Mouse (Mus musculus): ENCODE results near the gene Gbgt1. TPM values are rescaled to one million over a fixed set of nuclear protein-coding genes. Genes with fewer than 3 reads are reported as not detected.

The Gbgt1 gene
- total and polyA plus RNA-seq, 3 experiments = 0.11 TPM; not detected in 2

DNA sequence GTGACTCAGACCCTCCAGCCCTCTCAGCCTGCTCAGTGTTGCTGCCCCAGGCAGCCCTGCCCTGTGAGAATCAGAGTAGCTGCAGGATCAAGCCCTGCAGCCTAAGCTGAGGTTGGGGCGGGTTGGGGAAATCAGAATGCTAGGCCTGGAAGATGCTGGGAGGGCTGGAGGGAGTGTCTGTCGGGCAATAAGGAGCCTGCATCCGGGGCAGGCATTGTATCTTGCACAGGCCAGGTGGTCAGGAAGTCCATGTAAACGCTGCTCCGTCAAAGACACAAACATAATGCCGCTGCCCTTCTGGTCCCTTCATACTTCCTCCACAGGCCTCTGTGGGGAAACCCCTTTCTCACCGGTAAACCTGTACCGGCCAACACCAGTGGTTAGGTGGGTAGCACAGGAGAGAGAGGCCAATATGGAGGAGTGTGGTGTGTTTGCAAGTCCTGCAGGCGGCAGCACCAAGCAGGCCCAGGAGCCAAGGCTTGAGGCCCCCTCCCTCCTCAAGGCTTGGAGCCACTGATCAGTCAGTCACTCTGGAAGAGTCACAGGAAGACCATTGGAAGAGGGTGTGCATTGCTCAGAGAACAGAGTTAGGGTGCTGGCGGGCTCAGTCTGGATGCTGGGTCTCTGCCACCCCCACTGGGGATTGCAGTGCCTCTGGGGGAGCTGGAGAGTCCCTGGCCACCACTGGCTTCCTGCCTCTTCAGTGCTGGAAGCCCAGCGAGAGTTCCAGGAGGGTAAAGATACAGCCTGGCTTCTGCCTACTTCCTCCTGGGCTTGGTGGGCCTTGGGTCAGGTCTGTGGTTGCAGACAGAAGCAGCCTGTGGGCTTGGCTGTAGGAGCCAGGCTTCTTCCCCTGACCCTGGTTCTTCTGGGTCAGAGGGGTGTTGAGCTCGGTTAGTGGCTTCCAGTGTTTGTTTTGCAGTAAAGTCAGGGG lies 29.5 kb downstream of the Gbgt1 start:
- Histone ChIP-seq H3K9me3 (replicated peaks; ENCODE audit: insufficient read depth, low read length) (no peaks in the 10 kb centered on the region), H3K4me3 (ENCODE audit: control insufficient read depth in 1 of 2, insufficient read depth in 1 of 2, low read depth in 2 of 2, low read length in 2 of 2) (no peak overlapping the region), H3K36me3 (ENCODE audit: control insufficient read depth in 1 of 2, insufficient read depth in 2 of 2, low read length in 2 of 2) (peaks cover 0 to 2% of the 10 kb centered on the region in 2 experiments; a peak in 1 of 4 replicates), H3K79me2 (ENCODE audit: control insufficient read depth, insufficient read depth, low read length, poor library complexity) (no peaks in the 10 kb centered on the region), H3K27me3 (ENCODE audit: control insufficient read depth in 1 of 2, insufficient read depth in 2 of 2, low read length in 2 of 2) (no peaks in the 10 kb centered on the region), H3K4me1 (ENCODE audit: control insufficient read depth in 1 of 2, insufficient read depth in 2 of 2, low read length in 2 of 2) (peaks cover 0 to 3% of the 10 kb centered on the region in 2 experiments; a peak in 3 of 4 replicates), H3K27ac (ENCODE audit: control insufficient read depth, low read depth, low read length) (no peak overlapping the region), H3K9ac (ENCODE audit: control insufficient read depth, low read depth, low read length, poor library complexity, severe bottlenecking) (no peak overlapping the region)
- DNase-seq (ENCODE audit: low read depth, low spot score) = no peak
- TF ChIP-seq POLR2AphosphoS2 (IDR thresholded peaks at IDR 0.05; ENCODE audit: low read length) = no peak
- no peak for TF ChIP-seq BHLHE40 (IDR thresholded peaks at IDR 0.05; ENCODE audit: borderline replicate concordance, low read depth, low read length)
- no peak for TF ChIP-seq MXI1 (IDR thresholded peaks at IDR 0.05; ENCODE audit: low read depth, low read length)
- TF ChIP-seq NRF1 (IDR thresholded peaks at IDR 0.05; ENCODE audit: insufficient read depth, low read depth, low read length, poor library complexity, severe bottlenecking) = no peak

DNA sequence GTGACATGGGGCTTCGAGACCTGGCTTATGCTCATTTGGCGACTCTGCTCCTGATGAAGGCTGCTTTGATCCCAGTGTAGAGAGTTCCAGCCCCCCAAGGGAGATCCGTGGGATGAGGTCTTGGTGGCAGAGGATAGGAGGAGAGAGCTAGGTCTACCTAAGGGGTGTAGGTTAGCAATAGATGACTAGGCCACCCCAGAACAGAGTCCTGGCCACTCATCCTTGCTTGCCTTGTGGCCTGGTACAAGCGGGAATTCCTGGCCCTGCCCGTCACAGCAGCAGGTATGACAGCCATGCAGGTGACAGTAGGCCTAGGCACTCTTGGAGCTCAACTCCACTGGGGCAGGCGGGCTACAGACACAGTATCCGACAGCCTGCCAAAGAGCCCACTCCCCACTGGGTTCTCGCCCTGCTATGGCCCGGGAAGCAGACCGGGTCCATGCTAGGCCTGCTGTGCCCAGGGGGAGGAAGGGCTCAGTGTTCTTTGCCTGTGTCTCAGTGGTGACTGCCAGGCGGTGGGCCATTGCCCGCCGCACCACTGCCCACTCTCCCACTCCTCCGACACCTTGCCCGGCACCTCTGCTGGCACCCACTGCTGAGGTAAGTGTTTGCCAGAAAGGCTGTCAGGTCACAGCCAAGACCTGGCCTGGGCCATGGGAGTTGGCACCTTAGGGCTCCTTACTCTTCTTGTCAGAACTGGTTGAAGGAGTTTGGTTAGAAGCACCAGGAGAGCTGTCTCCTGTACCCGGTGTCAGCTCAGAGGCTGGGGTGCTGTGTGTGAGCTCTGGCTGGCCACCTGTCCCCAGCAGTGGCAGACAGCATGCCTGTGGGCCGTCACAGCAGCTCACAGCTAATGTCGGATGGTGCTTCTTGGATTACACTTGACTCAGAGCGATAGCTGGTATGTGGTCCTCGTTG lies 31.0 kb downstream of the Gbgt1 start:
- TF ChIP-seq MAFK (IDR thresholded peaks at IDR 0.05; ENCODE audit: borderline replicate concordance, low read depth, low read length) (no peak), ETS1 (IDR thresholded peaks at IDR 0.05; ENCODE audit: low read depth, low read length) (no peak), MYB (IDR thresholded peaks at IDR 0.05; ENCODE audit: low read depth, low read length) (no peak), POLR2A (IDR thresholded peaks at IDR 0.05; ENCODE audit: control insufficient read depth in 1 of 2, insufficient read depth in 1 of 2, low read depth in 1 of 2, low read length in 2 of 2, poor library complexity in 1 of 2) (no peak), POLR2AphosphoS2 (IDR thresholded peaks at IDR 0.05; ENCODE audit: low read length) (no peak), EP300 (IDR thresholded peaks at IDR 0.05; ENCODE audit: low read depth in 1 of 2, low read length in 2 of 2) (no peak), CHD2 (IDR thresholded peaks at IDR 0.05; ENCODE audit: low read length) (no peak), ELF1 (IDR thresholded peaks at IDR 0.05; ENCODE audit: low read depth, low read length) (no peak), GATA1 (IDR thresholded peaks at IDR 0.05; ENCODE audit: low read depth, low read length) (no peak), TCF12 (IDR thresholded peaks at IDR 0.05; ENCODE audit: low read depth, low read length) (no peak), NRF1 (IDR thresholded peaks at IDR 0.05; ENCODE audit: insufficient read depth, low read depth, low read length, poor library complexity, severe bottlenecking) (no peak), ZNF384 (IDR thresholded peaks at IDR 0.05; ENCODE audit: low read depth, low read length) (no peak), MXI1 (IDR thresholded peaks at IDR 0.05; ENCODE audit: low read depth, low read length) (no peak), ZKSCAN1 (IDR thresholded peaks at IDR 0.05; ENCODE audit: low read depth, low read length) (no peak), TBP (IDR thresholded peaks at IDR 0.05; ENCODE audit: low read depth, low read length) (no peak)
- no peak overlapping the region for H3K27ac ChIP-seq (ENCODE audit: control insufficient read depth, low read depth, low read length)
- H3K4me3 ChIP-seq (ENCODE audit: control insufficient read depth in 1 of 2, insufficient read depth in 1 of 2, low read depth in 2 of 2, low read length in 2 of 2) = no peak overlapping the region
- no peak for DNase-seq (ENCODE audit: low read depth, low spot score)
- no peaks in the 10 kb centered on the region for H3K9me3 ChIP-seq (replicated peaks; ENCODE audit: insufficient read depth, low read length)
- no peaks in the 10 kb centered on the region for H3K79me2 ChIP-seq (ENCODE audit: control insufficient read depth, insufficient read depth, low read length, poor library complexity)
- no peak overlapping the region for H3K9ac ChIP-seq (ENCODE audit: control insufficient read depth, low read depth, low read length, poor library complexity, severe bottlenecking)
- H3K36me3 ChIP-seq (ENCODE audit: control insufficient read depth in 1 of 2, insufficient read depth in 2 of 2, low read length in 2 of 2) = peaks cover 0 to 2% of the 10 kb centered on the region in 2 experiments; a peak in 1 of 4 replicates
- peaks cover 0 to 3% of the 10 kb centered on the region in 2 experiments; a peak in 3 of 4 replicates for H3K4me1 ChIP-seq (ENCODE audit: control insufficient read depth in 1 of 2, insufficient read depth in 2 of 2, low read length in 2 of 2)
- H3K27me3 ChIP-seq (ENCODE audit: control insufficient read depth in 1 of 2, insufficient read depth in 2 of 2, low read length in 2 of 2) = no peaks in the 10 kb centered on the region

Data from MEL (cell line).